Mouse (Mus musculus): ENCODE data around the gene Olfr750.
A peak's percentile ranks its signal among the peaks of the same experiment; 100 is the strongest.

DNA sequence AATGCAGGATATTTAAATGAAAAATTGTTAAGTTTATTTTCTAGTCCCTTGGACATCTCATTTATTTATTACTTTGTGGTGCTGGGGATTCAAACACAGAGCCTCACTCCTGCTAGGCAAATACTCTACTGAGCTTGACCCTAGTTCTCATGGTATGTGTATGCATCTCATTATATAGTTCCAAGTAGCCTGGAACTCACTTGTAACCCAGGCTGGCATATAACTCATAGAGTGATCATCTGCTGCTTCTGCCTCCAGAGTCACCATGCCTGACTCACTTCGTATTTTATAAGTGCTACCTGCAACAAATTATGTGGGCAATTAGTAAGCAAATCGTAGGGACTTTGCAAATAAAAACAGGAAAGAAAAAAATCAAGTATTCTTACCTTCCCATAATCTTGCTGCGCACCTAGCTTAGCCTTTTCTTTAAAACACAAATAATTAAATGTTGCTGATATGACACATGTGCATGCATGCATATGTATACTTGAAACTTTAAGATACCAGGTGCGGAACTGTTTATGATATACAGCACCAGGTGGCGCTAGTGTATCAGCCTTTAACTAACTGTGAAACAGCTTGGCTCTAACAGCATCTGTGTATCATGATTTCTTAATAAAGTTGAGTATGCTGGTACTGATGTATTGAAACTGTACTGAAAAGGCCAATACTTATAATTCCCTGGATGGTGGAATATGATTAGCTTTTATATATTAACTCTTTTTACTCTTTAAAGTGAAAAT, 47.7 kb downstream of the Olfr750 start:
- TF ChIP-seq CTCF (conservative IDR thresholded peaks at IDR 0.05 in 1 of 2, IDR thresholded peaks at IDR 0.05 in 1 of 2; ENCODE audit: low read depth in 2 of 2, low read length in 2 of 2) (peak; percentile 26 to 97; a peak in 3 of 4 replicates), EP300 (IDR thresholded peaks at IDR 0.05; ENCODE audit: low read length) (no peak), ZMIZ1 (IDR thresholded peaks at IDR 0.05; ENCODE audit: low read depth, low read length) (no peak), RAD21 (IDR thresholded peaks at IDR 0.05; ENCODE audit: low read depth, low read length) (peak; percentile 99), JUND (conservative IDR thresholded peaks at IDR 0.05; ENCODE audit: low read depth, low read length) (0 out of 2 replicates have a peak, but pooled peaks have one; percentile 42), TCF12 (IDR thresholded peaks at IDR 0.05; ENCODE audit: low read depth, low read length) (no peak), MYC (IDR thresholded peaks at IDR 0.05; ENCODE audit: low read depth, low read length) (peak; percentile 88), IRF4 (IDR thresholded peaks at IDR 0.05; ENCODE audit: low read depth, low read length) (peak; percentile 60), RCOR1 (conservative IDR thresholded peaks at IDR 0.05; ENCODE audit: low read depth, low read length) (no peak), TBP (conservative IDR thresholded peaks at IDR 0.05; ENCODE audit: low read depth, low read length) (no peak), KAT2A (IDR thresholded peaks at IDR 0.05; ENCODE audit: insufficient replicate concordance, low read length) (no peak)
